Mouse (Mus musculus): Measurements from ENCODE around the gene Spg7. TPM values are rescaled to one million over a fixed set of nuclear protein-coding genes. Genes with fewer than 3 reads are reported as not detected.
"Not testable (repeated sequence)": the region's sequence is repeated elsewhere in the genome, so short reads cannot be mapped to it uniquely, and the experiment has no call there.

Gene Spg7
- polyA plus RNA-seq, 1 experiment from 2014 or later = 46.4 TPM

- peak; percentile 95 for ATAC-seq (ENCODE audit: borderline replicate concordance, extremely low read depth, low FRiP score, low TSS enrichment)
- peaks cover 42% of the 10 kb centered on the region for H3K36me3 ChIP-seq
- 1% methylated on average over 53 of the region's 56 CpGs for WGBS
Observed at GRCm38 (mm10) chr8:123101735-123102685, 39.3 kb downstream of the Spg7 start, which contains the start of gene Rpl13. Gene Rpl13, plus strand, starts transcription at chr8:123102350.

GRCm38 (mm10) chr8:123102855-123103254 is 40.1 kb downstream of the Spg7 start:
- Histone ChIP-seq H3K4me1 (peaks cover 11% of the 10 kb centered on the region), H3K4me3 (peak overlapping the region; percentile 78), H3K27ac (peak overlapping the region; percentile 93), H3K36me3 (peaks cover 34% of the 10 kb centered on the region), H3K9ac (peak overlapping the region; percentile 98), H3K4me2 (peak overlapping the region; percentile 87)
- WGBS = 4% methylated on average over 26 of the region's 26 CpGs
- ATAC-seq (ENCODE audit: borderline replicate concordance, extremely low read depth, low FRiP score, low TSS enrichment); H3K27me3 ChIP-seq; H3K9me3 ChIP-seq: not testable (repeated sequence)

More at GRCm38 (mm10) chr8:123101735-123102685, 39.3 kb downstream of the Spg7 start, which contains the start of gene Rpl13:
- Histone ChIP-seq H3K4me1 (peaks cover 11% of the 10 kb centered on the region), H3K4me2 (peak within 1 kb of the TSS; percentile 87), H3K9me3 (no peaks in the 10 kb centered on the region), H3K27me3 (no peaks in the 10 kb centered on the region), H3K27ac (peak within 1 kb of the TSS; percentile 93), H3K9ac (peak within 1 kb of the TSS; percentile 98), H3K4me3 (peak within 1 kb of the TSS; percentile 78)

- peak overlapping the region; percentile 78 for H3K4me3 ChIP-seq
- H3K36me3 ChIP-seq = peaks cover 30% of the 10 kb centered on the region
- H3K27ac ChIP-seq = peak overlapping the region; percentile 93
- H3K27me3 ChIP-seq = no peaks in the 10 kb centered on the region
- H3K9ac ChIP-seq = peak overlapping the region; percentile 98
- peaks cover 11% of the 10 kb centered on the region for H3K4me1 ChIP-seq
- ATAC-seq (ENCODE audit: borderline replicate concordance, extremely low read depth, low FRiP score, low TSS enrichment) = no peak
- no peaks in the 10 kb centered on the region for H3K9me3 ChIP-seq
- peak overlapping the region; percentile 87 for H3K4me2 ChIP-seq
- 9% methylated on average over 15 of the region's 15 CpGs for WGBS
Observed at GRCm38 (mm10) chr8:123103285-123103684, 40.5 kb downstream of the Spg7 start.

- Histone ChIP-seq H3K36me3 (peaks cover 27% of the 10 kb centered on the region), H3K4me2 (peak overlapping the region; percentile 87), H3K4me3 (peak overlapping the region; percentile 78), H3K27me3 (no peaks in the 10 kb centered on the region), H3K9ac (peak overlapping the region; percentile 98), H3K4me1 (peaks cover 11% of the 10 kb centered on the region), H3K9me3 (no peaks in the 10 kb centered on the region), H3K27ac (no peak overlapping the region)
- WGBS = 74% methylated on average over 6 of the region's 6 CpGs
- ATAC-seq (ENCODE audit: borderline replicate concordance, extremely low read depth, low FRiP score, low TSS enrichment) = no peak
Observed at GRCm38 (mm10) chr8:123104046-123104767, 41.5 kb downstream of the Spg7 start.

GRCm38 (mm10) chr8:123105553-123106326 is 43.0 kb downstream of the Spg7 start:
- H3K4me1 ChIP-seq = peaks cover 11% of the 10 kb centered on the region
- no peak overlapping the region for H3K4me2 ChIP-seq
- 58% methylated on average over 5 of the region's 5 CpGs for WGBS
- H3K27me3 ChIP-seq = no peaks in the 10 kb centered on the region
- no peak overlapping the region for H3K9ac ChIP-seq
- H3K27ac ChIP-seq = no peak overlapping the region
- H3K9me3 ChIP-seq = no peaks in the 10 kb centered on the region
- no peak overlapping the region for H3K4me3 ChIP-seq
- H3K36me3 ChIP-seq = peaks cover 27% of the 10 kb centered on the region
- ATAC-seq (ENCODE audit: borderline replicate concordance, extremely low read depth, low FRiP score, low TSS enrichment) = no peak

GRCm38 (mm10) chr8:123106531-123106930 is 43.8 kb downstream of the Spg7 start:
- WGBS = 54% methylated on average over 2 of the region's 2 CpGs
- Histone ChIP-seq H3K27me3 (no peaks in the 10 kb centered on the region), H3K36me3 (peaks cover 27% of the 10 kb centered on the region), H3K4me3 (no peak overlapping the region), H3K4me1 (peaks cover 11% of the 10 kb centered on the region), H3K9me3 (no peaks in the 10 kb centered on the region), H3K4me2 (no peak overlapping the region), H3K9ac (no peak overlapping the region), H3K27ac (no peak overlapping the region)
- ATAC-seq (ENCODE audit: borderline replicate concordance, extremely low read depth, low FRiP score, low TSS enrichment) = no peak

- Histone ChIP-seq H3K4me2 (no peak overlapping the region), H3K9me3 (no peaks in the 10 kb centered on the region), H3K4me3 (no peak overlapping the region), H3K4me1 (peaks cover 14% of the 10 kb centered on the region), H3K27ac (no peak overlapping the region), H3K9ac (no peak overlapping the region), H3K27me3 (no peaks in the 10 kb centered on the region), H3K36me3 (peaks cover 27% of the 10 kb centered on the region)
- WGBS = 59% methylated on average over 1 of the region's 1 CpGs
- ATAC-seq (ENCODE audit: borderline replicate concordance, extremely low read depth, low FRiP score, low TSS enrichment) = no peak
Observed at GRCm38 (mm10) chr8:123108010-123108409, 45.3 kb downstream of the Spg7 start.

GRCm38 (mm10) chr8:123108953-123109352 is 46.2 kb downstream of the Spg7 start:
- H3K9me3 ChIP-seq = no peaks in the 10 kb centered on the region
- 83% methylated on average over 5 of the region's 5 CpGs for WGBS
- H3K36me3 ChIP-seq = peaks cover 18% of the 10 kb centered on the region
- no peak overlapping the region for H3K27ac ChIP-seq
- H3K4me1 ChIP-seq = peaks cover 8% of the 10 kb centered on the region
- no peak overlapping the region for H3K4me3 ChIP-seq
- no peak overlapping the region for H3K9ac ChIP-seq
- H3K4me2 ChIP-seq = no peak overlapping the region
- no peak for ATAC-seq (ENCODE audit: borderline replicate concordance, extremely low read depth, low FRiP score, low TSS enrichment)
- H3K27me3 ChIP-seq = no peaks in the 10 kb centered on the region

- H3K27me3 ChIP-seq = peaks cover 2% of the 10 kb centered on the region; the same call in 1 of the 2 replicates
- peaks cover 10% of the 10 kb centered on the region for H3K4me1 ChIP-seq
- H3K27ac ChIP-seq = no peak overlapping the region
- H3K9me3 ChIP-seq = no peaks in the 10 kb centered on the region
- ATAC-seq (ENCODE audit: borderline replicate concordance, extremely low read depth, low FRiP score, low TSS enrichment) = no peak; the same call in 1 of the 2 replicates
- 17% methylated on average over 4 of the region's 4 CpGs for WGBS
- H3K9ac ChIP-seq = no peak overlapping the region
- H3K4me2 ChIP-seq = no peak overlapping the region
- no peak overlapping the region for H3K4me3 ChIP-seq
- peaks cover 1% of the 10 kb centered on the region; the same call in 1 of the 2 replicates for H3K36me3 ChIP-seq
Observed at GRCm38 (mm10) chr8:123110649-123111048, 47.9 kb downstream of the Spg7 start.

GRCm38 (mm10) chr8:123112892-123113291 is 50.1 kb downstream of the Spg7 start:
- H3K9me3 ChIP-seq = no peaks in the 10 kb centered on the region
- no peak overlapping the region for H3K27ac ChIP-seq
- ATAC-seq (ENCODE audit: borderline replicate concordance, extremely low read depth, low FRiP score, low TSS enrichment) = no peak
- H3K27me3 ChIP-seq = peaks cover 24% of the 10 kb centered on the region
- H3K4me3 ChIP-seq = no peak overlapping the region
- WGBS = 63% methylated on average over 9 of the region's 9 CpGs
- H3K4me2 ChIP-seq = no peak overlapping the region
- H3K36me3 ChIP-seq = no peaks in the 10 kb centered on the region
- no peak overlapping the region for H3K9ac ChIP-seq
- peaks cover 26% of the 10 kb centered on the region for H3K4me1 ChIP-seq

- Histone ChIP-seq H3K4me3 (no peak overlapping the region), H3K36me3 (no peaks in the 10 kb centered on the region), H3K9ac (no peak overlapping the region), H3K9me3 (no peaks in the 10 kb centered on the region), H3K27ac (no peak overlapping the region; the same call in 1 of the 2 replicates), H3K27me3 (peaks cover 35% of the 10 kb centered on the region), H3K4me2 (no peak overlapping the region), H3K4me1 (peaks cover 29% of the 10 kb centered on the region)
- ATAC-seq (ENCODE audit: borderline replicate concordance, extremely low read depth, low FRiP score, low TSS enrichment) = no peak
- 25% methylated on average over 2 of the region's 2 CpGs for WGBS
Observed at GRCm38 (mm10) chr8:123113908-123114469, 51.2 kb downstream of the Spg7 start.
